ENCODE assay signal across 9 mouse cellular contexts in genomic region chr13:117198402-117199083, GRCm38 (mm10). TPM values are rescaled to one million over a fixed set of nuclear protein-coding genes. Genes with fewer than 3 reads are reported as not detected.
DNase-seq lines count a peak whose midpoint lies in the region; ATAC-seq and TF ChIP-seq lines count a peak whose summit lies in the region.
"Had no signal": no experiment of that assay in that cellular context is flagged by ENCODE, and none has a peak within 500 bp of the region (broad histone marks: within the 10 kb centered on the region; RNA-seq: fewer than 3 reads in every experiment).

No protein-coding gene starts in this region.

- H3K9me3 ChIP-seq in forebrain, embryonic 13.5 days (replicated peaks), result no peaks in the 10 kb centered on the region
- H3K9me3 ChIP-seq in forebrain, embryonic 15.5 days, result no peaks in the 10 kb centered on the region
- H3K9me3 ChIP-seq: liver, embryonic 15.5 days had no signal

- H3K4me2 ChIP-seq in forebrain, embryonic 13.5 days, result no peak overlapping the region
- no peak overlapping the region for H3K4me2 ChIP-seq in forebrain, embryonic 15.5 days (replicated peaks)
- H3K4me2 ChIP-seq: liver, embryonic 15.5 days had no signal

- peak; percentile 68 for TF ChIP-seq CTCF in Patski (IDR thresholded peaks at IDR 0.05)
- peak; percentile 47; the same call in 1 of the 2 replicates for TF ChIP-seq CTCF in spleen, adult 2 months (IDR thresholded peaks at IDR 0.05; ENCODE audit: extremely low read depth, insufficient read depth, insufficient read length, insufficient replicate concordance)

- WGBS in forebrain, embryonic 13.5 days, result 92% methylated on average over 7 of the region's 7 CpGs
- WGBS in forebrain, embryonic 15.5 days, result 94% methylated on average over 7 of the region's 7 CpGs
- WGBS in spleen, adult 2 months, result 60% methylated on average over 7 of the region's 7 CpGs

- CTCF ChIA-PET in Patski (lab: Charles Lee), result interaction anchor here (0.7 to 6.1 kb wide), 6 partner anchors 24 to 113 kb away, joined by 3 to 59 read pairs (median 3); no protein-coding TSS in a partner anchor

- H3K27me3 ChIP-seq in forebrain, embryonic 13.5 days, result no peaks in the 10 kb centered on the region
- H3K27me3 ChIP-seq in forebrain, embryonic 15.5 days, result no peaks in the 10 kb centered on the region
- H3K27me3 ChIP-seq in Patski, result peaks cover 5% of the 10 kb centered on the region
- no peaks in the 10 kb centered on the region for H3K27me3 ChIP-seq in spleen, adult 2 months (ENCODE audit: control insufficient read depth, insufficient read depth, low read length)
- H3K27me3 ChIP-seq: liver, embryonic 15.5 days had no signal

- TF ChIP-seq POLR2A in spleen, adult 2 months (IDR thresholded peaks at IDR 0.05; ENCODE audit: low read depth, low read length), result no peak

- DNase-seq in Patski (ENCODE audit: low read depth, low spot score), result peak; percentile 39
- peak; percentile 63 for DNase-seq in cerebellum, adult 9-11 months
- DNase-seq in gastrocnemius, postnatal 4 days (ENCODE audit: low spot score in 2 of 2), result peak; percentile 29 to 71
- peak; percentile 51 to 81 for DNase-seq in layer of hippocampus, postnatal 25 days (ENCODE audit: extremely low spot score in 1 of 2, low spot score in 1 of 2)
- DNase-seq in lung, postnatal 4 days, result peak; percentile 43 to 84
- peak; percentile 71 to 77 for DNase-seq in spleen, adult 2 months (ENCODE audit: low read depth in 1 of 2, low spot score in 2 of 2)

- no peaks in the 10 kb centered on the region for H3K4me1 ChIP-seq in forebrain, embryonic 13.5 days
- H3K4me1 ChIP-seq in forebrain, embryonic 15.5 days, result no peaks in the 10 kb centered on the region
- peaks cover 8% of the 10 kb centered on the region; the same call in 1 of the 2 replicates for H3K4me1 ChIP-seq in spleen, adult 2 months (ENCODE audit: control insufficient read depth, insufficient read depth, insufficient read length)
- H3K4me1 ChIP-seq: liver, embryonic 15.5 days had no signal

- ATAC-seq in forebrain, embryonic 13.5 days, result peak; percentile 48
- ATAC-seq in forebrain, embryonic 15.5 days (replicated peaks), result no peak
- no peak for ATAC-seq in Patski

- no peaks in the 10 kb centered on the region for H3K36me3 ChIP-seq in forebrain, embryonic 13.5 days (ENCODE audit: poor library complexity, severe bottlenecking)
- H3K36me3 ChIP-seq in forebrain, embryonic 15.5 days, result no peaks in the 10 kb centered on the region
- H3K36me3 ChIP-seq in spleen, adult 2 months (ENCODE audit: control insufficient read depth, insufficient read depth, low read length), result no peaks in the 10 kb centered on the region
- H3K36me3 ChIP-seq: liver, embryonic 15.5 days had no signal

- H3K9ac ChIP-seq in forebrain, embryonic 13.5 days, result no peak overlapping the region
- H3K9ac ChIP-seq in forebrain, embryonic 15.5 days (replicated peaks), result no peak overlapping the region
- H3K9ac ChIP-seq: liver, embryonic 15.5 days had no signal

- H3K4me3 ChIP-seq in forebrain, embryonic 13.5 days, result no peak overlapping the region
- H3K4me3 ChIP-seq in forebrain, embryonic 15.5 days, result no peak overlapping the region
- no peak overlapping the region for H3K4me3 ChIP-seq in spleen, adult 2 months (ENCODE audit: extremely low read depth, insufficient read depth, insufficient read length)
- H3K4me3 ChIP-seq: liver, embryonic 15.5 days had no signal

- POLR2A ChIA-PET in Patski (lab: Charles Lee), result no interaction called here

- no peak overlapping the region for H3K27ac ChIP-seq in forebrain, embryonic 13.5 days
- no peak overlapping the region for H3K27ac ChIP-seq in forebrain, embryonic 15.5 days (replicated peaks)
- H3K27ac ChIP-seq in spleen, adult 2 months (ENCODE audit: insufficient read depth, low read length), result no peak overlapping the region
- H3K27ac ChIP-seq: liver, embryonic 15.5 days had no signal

- in situ Hi-C loops in Patski (cut with MboI; ENCODE audit: low pct_unique_long_range_greater_than_20kb), result no loop called here

RNA-seq across cellular contexts. Expression of gene Emb, which starts 9.8 kb away (rescaled TPM):
- polyA plus RNA-seq in forebrain, embryonic 13.5 days (2015; fragmentation: Nextera tagmentation; extraction: Ambion mirVana), result 12.6 and 15.6 TPM in 2 replicates
- 6.8 and 10.2 TPM in 2 replicates for polyA plus RNA-seq in forebrain, embryonic 15.5 days (2015; fragmentation: Nextera tagmentation; extraction: Ambion mirVana)
- 5.1 TPM for polyA plus RNA-seq in Patski (2021)
- 10 to 100 TPM; 19.3 to 19.5 TPM for total RNA-seq in gastrocnemius, postnatal 4 days (2021)
- 10 to 100 TPM; 29.8 to 31.2 TPM for total RNA-seq in layer of hippocampus, postnatal 25 days (2021)
- polyA plus RNA-seq in spleen, adult 2 months (2012; rRNA removed), result 19.2 and 25.2 TPM in 2 replicates

RNA-seq across cellular contexts. Expression of gene Gm17509, which starts 22.3 kb away (rescaled TPM):
- polyA plus RNA-seq in forebrain, embryonic 13.5 days (2015; fragmentation: Nextera tagmentation; extraction: Ambion mirVana), result 0.59 and 0.64 TPM in 2 replicates
- 0.34 and 0.59 TPM in 2 replicates for polyA plus RNA-seq in forebrain, embryonic 15.5 days (2015; fragmentation: Nextera tagmentation; extraction: Ambion mirVana)
- polyA plus RNA-seq in Patski (2021), result not detected
- total RNA-seq in gastrocnemius, postnatal 4 days (2021), result not detected
- 1 to 10 TPM in 1 of 2 experiments, under 1 TPM in 1; 0.94 to 2.1 TPM for total RNA-seq in layer of hippocampus, postnatal 25 days (2021)
- 0.15 and 0.38 TPM in 2 replicates for polyA plus RNA-seq in spleen, adult 2 months (2012; rRNA removed)
